Mouse (Mus musculus) neural tube, embryonic 14.5 days (tissue): ENCODE data around the gene Ebf1. TPM values are rescaled to one million over a fixed set of nuclear protein-coding genes. Genes with fewer than 3 reads are reported as not detected.

ENCODE experiments used
- ATAC-seq: fragments of 200-750 bp; cut with Nextera tagmentation; 2 replicates; pipeline ENCODE4 v1.8.0; 2017; ENCODE audit warnings: low read depth, mild to moderate bottlenecking, moderate TSS enrichment, moderate library complexity
- H3K27ac ChIP-seq: fragments of 300-500 bp; sonication (generic); 2 replicates; pipeline ENCODE4 v1.5.1; 2014; ENCODE audit warnings: low read depth, mild to moderate bottlenecking, control low read depth, low read length, moderate library complexity, mixed read lengths
- H3K27me3 ChIP-seq: fragments of 300-500 bp; sonication (generic); 2 replicates; pipeline ENCODE4 v1.6.1; 2014; ENCODE audit warnings: low read length; ENCODE audit not compliant: control insufficient read depth, insufficient read depth
- H3K36me3 ChIP-seq: fragments of 300-500 bp; sonication (generic); 2 replicates; pipeline ENCODE4 v1.6.1; 2014; ENCODE audit warnings: low read length, mixed read lengths; ENCODE audit not compliant: control insufficient read depth, insufficient read depth
- H3K4me1 ChIP-seq: fragments of 300-500 bp; sonication (generic); 2 replicates; pipeline ENCODE4 v1.6.1; 2014; ENCODE audit warnings: low read length; ENCODE audit not compliant: control insufficient read depth, insufficient read depth
- H3K4me2 ChIP-seq: fragments of 300-500 bp; sonication (generic); 2 replicates; pipeline ENCODE4 v1.6.1; 2014; ENCODE audit warnings: mild to moderate bottlenecking, low read depth, low read length, control low read depth
- H3K4me3 ChIP-seq: fragments of 300-500 bp; sonication (generic); 2 replicates; pipeline ENCODE4 v1.5.1; 2014; ENCODE audit warnings: low read depth, low read length, control low read depth, mixed read lengths
- H3K9ac ChIP-seq: fragments of 300-500 bp; sonication (generic); replicated peaks from 2 replicates; pipeline ENCODE4 v1.6.1; 2014; ENCODE audit warnings: low read depth, mild to moderate bottlenecking, control low read depth, low read length, mixed read lengths
- H3K9me3 ChIP-seq: fragments of 300-500 bp; sonication (generic); 2 replicates; pipeline ENCODE4 v1.6.1; 2016; ENCODE audit warnings: low read length; ENCODE audit not compliant: control insufficient read depth
- WGBS: fragments of 180-500 bp; shearing (Covaris S2); extraction: QIAGEN DNeasy Blood & Tissue Kit; methylation state at CpG from one replicate; pipeline ENCODE4 v1.1.7; 2014; 5-methylcytosine and 5-hydroxymethylcytosine counted together
- polyA plus RNA-seq: library from polyadenylated mRNA; unstranded; fragments of >200 nt; fragmentation: Nextera tagmentation; extraction: Ambion mirVana; gene quantifications from 2 replicates; pipeline ENCODE4 v1.2.1, GENCODE M21; 2014

The Ebf1 gene
- polyA plus RNA-seq, 1 experiment from 2014 or later: 226 TPM

- Histone ChIP-seq H3K4me3 (no peak overlapping the region), H3K27ac (no peak overlapping the region), H3K9me3 (no peaks in the 10 kb centered on the region), H3K36me3 (no peaks in the 10 kb centered on the region), H3K4me1 (0 out of 2 replicates have a peak, but pooled peaks cover 3% of the 10 kb centered on the region), H3K4me2 (no peak overlapping the region), H3K27me3 (no peaks in the 10 kb centered on the region), H3K9ac (no peak overlapping the region)
- ATAC-seq: no peak
- WGBS: 79% methylated on average over 5 of the region's 5 CpGs
These were observed 385.7 kb downstream of the Ebf1 start for GRCm38 (mm10) chr11:45002681-45003286.

- no peak overlapping the region for H3K27ac ChIP-seq
- no peak for ATAC-seq
These were observed 386.8 kb downstream of the Ebf1 start for GRCm38 (mm10) chr11:45003716-45004437.

DNA sequence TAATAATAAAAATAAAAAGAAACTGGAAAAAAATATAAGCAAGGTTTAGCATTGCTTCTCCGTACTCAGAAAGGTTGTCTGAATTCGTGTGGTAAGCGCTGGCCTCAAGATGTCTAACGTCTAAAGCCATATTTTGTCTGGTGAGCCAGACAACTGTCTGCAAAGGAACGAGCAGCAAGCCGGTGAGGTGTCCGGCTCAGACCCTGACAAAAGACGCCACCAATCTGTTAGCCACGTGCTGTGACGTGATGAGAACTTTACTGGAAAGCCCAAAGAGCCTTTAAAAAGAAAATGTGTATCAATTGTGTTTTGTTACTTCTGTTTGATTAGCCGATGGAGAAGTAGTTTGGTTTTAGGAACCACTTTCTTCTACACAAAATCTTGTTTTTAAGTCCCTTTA is 390.2 kb downstream of the Ebf1 start:
- ATAC-seq: no peak
- Histone ChIP-seq H3K4me1 (0 out of 2 replicates have a peak, but pooled peaks cover 3% of the 10 kb centered on the region), H3K4me3 (no peak overlapping the region), H3K27me3 (no peaks in the 10 kb centered on the region), H3K9ac (no peak overlapping the region), H3K9me3 (no peaks in the 10 kb centered on the region), H3K27ac (no peak overlapping the region), H3K36me3 (no peaks in the 10 kb centered on the region), H3K4me2 (no peak overlapping the region)
- 32% methylated on average over 11 of the region's 11 CpGs for WGBS

More at GRCm38 (mm10) chr11:45003716-45004437, 386.8 kb downstream of the Ebf1 start:
- Histone ChIP-seq H3K27me3 (no peaks in the 10 kb centered on the region), H3K9me3 (no peaks in the 10 kb centered on the region), H3K36me3 (no peaks in the 10 kb centered on the region), H3K4me1 (0 out of 2 replicates have a peak, but pooled peaks cover 3% of the 10 kb centered on the region), H3K4me2 (no peak overlapping the region), H3K9ac (no peak overlapping the region), H3K4me3 (no peak overlapping the region)
- 46% methylated on average over 9 of the region's 9 CpGs for WGBS

- peak; percentile 63; the same call in 1 of the 2 replicates for ATAC-seq
- H3K36me3 ChIP-seq: no peaks in the 10 kb centered on the region
- no peaks in the 10 kb centered on the region for H3K9me3 ChIP-seq
- peak overlapping the region; percentile 30; the same call in 1 of the 2 replicates for H3K4me2 ChIP-seq
- H3K9ac ChIP-seq: no peak overlapping the region
- WGBS: 3% methylated on average over 7 of the region's 7 CpGs
- no peak overlapping the region for H3K27ac ChIP-seq
- H3K4me3 ChIP-seq: no peak overlapping the region
- H3K27me3 ChIP-seq: no peaks in the 10 kb centered on the region
- 0 out of 2 replicates have a peak, but pooled peaks cover 3% of the 10 kb centered on the region for H3K4me1 ChIP-seq
These were observed 391.0 kb downstream of the Ebf1 start for GRCm38 (mm10) chr11:45008078-45008477.

DNA sequence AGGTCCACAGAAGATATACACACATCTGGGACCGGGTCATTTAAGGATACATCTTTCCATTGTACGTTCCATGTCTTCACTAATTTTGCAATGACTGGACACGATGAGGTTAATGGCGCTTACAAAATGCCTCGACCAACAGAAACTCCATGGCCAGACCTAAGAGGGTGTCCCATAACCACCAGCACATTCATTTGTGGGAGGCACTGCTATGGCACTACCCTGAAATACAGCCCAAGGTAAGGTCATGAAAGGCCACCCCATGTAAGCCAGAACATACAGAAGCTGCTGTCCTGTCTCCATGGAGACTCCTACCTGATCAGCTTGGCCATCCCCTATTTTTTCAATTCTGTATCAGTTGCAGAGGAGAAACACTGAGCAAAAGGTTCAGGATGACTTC is 391.6 kb downstream of the Ebf1 start:
- Histone ChIP-seq H3K9ac (no peak overlapping the region), H3K4me1 (0 out of 2 replicates have a peak, but pooled peaks cover 1% of the 10 kb centered on the region), H3K27me3 (no peaks in the 10 kb centered on the region), H3K27ac (no peak overlapping the region), H3K9me3 (no peaks in the 10 kb centered on the region), H3K36me3 (no peaks in the 10 kb centered on the region), H3K4me3 (no peak overlapping the region), H3K4me2 (no peak overlapping the region)
- 90% methylated on average over 5 of the region's 5 CpGs for WGBS
- ATAC-seq: no peak; the same call in 1 of the 2 replicates

DNA sequence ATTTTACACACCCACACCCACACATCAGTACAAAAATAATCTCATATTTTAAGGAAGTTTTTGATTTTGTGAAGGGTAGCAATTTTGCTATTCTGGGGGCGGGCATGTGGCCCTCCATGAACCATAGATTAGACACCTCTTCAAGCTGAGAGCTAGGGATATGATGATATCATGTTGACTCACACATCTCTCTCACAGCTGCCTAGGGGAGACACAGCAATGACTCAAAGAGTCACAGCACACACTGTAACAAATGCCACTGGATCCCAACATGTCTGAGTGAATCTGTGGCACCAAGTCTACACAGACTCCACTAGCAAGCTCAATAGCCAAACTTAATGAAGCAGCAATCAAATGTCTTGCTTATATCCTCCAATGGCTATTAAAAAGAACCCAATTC is 395.0 kb downstream of the Ebf1 start:
- H3K9ac ChIP-seq: no peak overlapping the region
- H3K9me3 ChIP-seq: no peaks in the 10 kb centered on the region
- ATAC-seq: no peak
- 97% methylated on average over 1 of the region's 1 CpGs for WGBS
- H3K27ac ChIP-seq: no peak overlapping the region
- no peak overlapping the region for H3K4me3 ChIP-seq
- H3K27me3 ChIP-seq: no peaks in the 10 kb centered on the region
- no peaks in the 10 kb centered on the region for H3K36me3 ChIP-seq
- H3K4me2 ChIP-seq: no peak overlapping the region
- H3K4me1 ChIP-seq: no peaks in the 10 kb centered on the region

DNA sequence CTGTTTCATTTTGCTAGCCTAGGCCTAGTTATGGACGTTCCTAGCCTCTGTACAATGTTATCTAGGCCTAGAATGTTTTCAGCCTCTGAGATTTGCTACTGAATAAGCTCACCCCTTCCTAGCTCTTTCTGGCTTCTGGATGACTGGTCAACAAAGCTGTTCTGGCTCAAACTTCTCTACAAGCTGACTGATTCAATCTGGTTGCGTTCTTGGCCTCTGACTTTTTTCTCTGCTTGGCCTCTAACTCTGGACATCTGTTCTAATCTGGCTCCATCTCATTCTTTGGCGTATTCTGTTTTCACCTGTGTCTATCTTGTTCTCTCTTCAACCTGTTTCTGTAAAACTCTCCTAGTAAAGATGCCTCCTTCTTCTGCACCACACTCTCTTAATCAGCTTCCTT is 400.4 kb downstream of the Ebf1 start:
- no peak overlapping the region for H3K9ac ChIP-seq
- no peak overlapping the region for H3K4me3 ChIP-seq
- no peak for ATAC-seq
- no peak overlapping the region for H3K27ac ChIP-seq
- no peaks in the 10 kb centered on the region for H3K4me1 ChIP-seq
- no peak overlapping the region for H3K4me2 ChIP-seq
- H3K9me3 ChIP-seq: no peaks in the 10 kb centered on the region
- no peaks in the 10 kb centered on the region for H3K36me3 ChIP-seq
- WGBS: 85% methylated on average over 3 of the region's 3 CpGs
- H3K27me3 ChIP-seq: no peaks in the 10 kb centered on the region

GRCm38 (mm10) chr11:45026012-45026411 is 408.9 kb downstream of the Ebf1 start:
- H3K9me3 ChIP-seq: no peaks in the 10 kb centered on the region
- no peak overlapping the region for H3K4me2 ChIP-seq
- H3K27ac ChIP-seq: peak overlapping the region; percentile 65; the same call in 1 of the 2 replicates
- 75% methylated on average over 5 of the region's 5 CpGs for WGBS
- H3K27me3 ChIP-seq: no peaks in the 10 kb centered on the region
- ATAC-seq: no peak
- no peak overlapping the region for H3K4me3 ChIP-seq
- H3K4me1 ChIP-seq: peaks cover 6% of the 10 kb centered on the region; the same call in 1 of the 2 replicates
- H3K36me3 ChIP-seq: no peaks in the 10 kb centered on the region
- H3K9ac ChIP-seq: no peak overlapping the region

GRCm38 (mm10) chr11:45026674-45027073 is 409.6 kb downstream of the Ebf1 start:
- Histone ChIP-seq H3K4me3 (no peak overlapping the region), H3K9ac (0 out of 2 replicates have a peak overlapping the region, but pooled peaks have one; percentile 17), H3K27ac (peak overlapping the region; percentile 65; the same call in 1 of the 2 replicates), H3K4me1 (peaks cover 6% of the 10 kb centered on the region; the same call in 1 of the 2 replicates), H3K9me3 (no peaks in the 10 kb centered on the region), H3K4me2 (no peak overlapping the region), H3K27me3 (no peaks in the 10 kb centered on the region), H3K36me3 (no peaks in the 10 kb centered on the region)
- 8% methylated on average over 11 of the region's 11 CpGs for WGBS
- ATAC-seq: peak; percentile 49; the same call in 1 of the 2 replicates
